Mouse (Mus musculus) testis, adult 2 months (tissue): Measurements from ENCODE around the gene Tjp1.

ENCODE experiments used
- CTCF ChIP-seq: fragments of 200-500 bp; IDR thresholded peaks from 2 replicates; pipeline ENCODE4 v1.5.1; 2012; ENCODE audit warnings: low read depth, mild to moderate bottlenecking, inconsistent platforms, low read length, moderate library complexity; ENCODE audit not compliant: control insufficient read depth, insufficient read depth, insufficient replicate concordance
- POLR2A ChIP-seq: fragments of 200-500 bp; IDR thresholded peaks from 2 replicates; pipeline ENCODE4 v1.6.1; 2012; ENCODE audit warnings: low read depth, mild to moderate bottlenecking, inconsistent platforms, low read length, moderate library complexity; ENCODE audit not compliant: control insufficient read depth

- TF ChIP-seq POLR2A (no peak), CTCF (no peak)
These were observed 5.1 kb downstream of the Tjp1 start for GRCm38 (mm10) chr7:65522490-65522889.
